Mouse (Mus musculus) urinary bladder, postnatal 25 days (tissue): ENCODE results near the gene Fbxw9.
A peak's percentile ranks its signal among the peaks of the same experiment; 100 is the strongest.

Source experiments
- DNase-seq: peaks from one replicate; pipeline ENCODE4 v3.0.0; 2022; ENCODE audit warnings: low spot score

Gene Fbxw9

DNA sequence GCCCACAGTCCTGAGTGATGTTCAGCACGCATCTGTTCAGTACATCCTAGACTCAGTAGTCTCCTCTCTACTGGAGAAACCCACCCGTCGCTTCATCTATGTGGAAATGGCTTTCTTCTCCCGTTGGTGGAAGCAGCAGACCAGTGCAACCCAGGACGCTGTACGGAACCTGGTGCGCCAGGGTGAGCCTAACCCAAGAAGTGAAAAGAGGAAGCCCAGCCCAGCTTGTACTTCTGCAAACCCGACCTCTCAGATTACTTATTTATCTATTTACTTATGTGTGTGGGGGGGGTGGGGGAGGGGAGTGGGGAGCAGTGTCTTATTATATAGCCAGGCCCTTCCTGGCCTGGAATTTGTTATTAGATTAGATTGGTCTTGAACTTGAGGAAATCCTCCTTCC, 24.8 kb downstream of the Fbxw9 start:
- DNase-seq = no peak

DNA sequence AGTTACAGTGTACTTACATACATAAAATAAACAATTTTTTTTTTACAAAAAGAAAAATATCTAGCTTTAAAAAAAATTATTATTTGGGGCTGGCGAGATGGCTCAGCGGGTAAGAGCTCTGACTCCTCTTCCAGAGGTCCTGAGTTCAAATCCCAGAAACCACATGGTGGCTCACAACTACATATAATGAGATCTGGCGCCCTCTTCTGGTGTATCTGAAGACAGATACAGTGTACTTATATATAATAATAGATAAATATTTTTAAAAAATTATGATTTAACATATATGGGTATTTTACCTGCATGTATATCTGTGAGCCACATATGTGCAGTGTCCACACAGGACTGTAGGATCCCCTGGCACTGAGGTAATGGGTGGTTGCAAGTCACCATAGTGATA, 26.4 kb downstream of the Fbxw9 start:
- DNase-seq = no peak

DNA sequence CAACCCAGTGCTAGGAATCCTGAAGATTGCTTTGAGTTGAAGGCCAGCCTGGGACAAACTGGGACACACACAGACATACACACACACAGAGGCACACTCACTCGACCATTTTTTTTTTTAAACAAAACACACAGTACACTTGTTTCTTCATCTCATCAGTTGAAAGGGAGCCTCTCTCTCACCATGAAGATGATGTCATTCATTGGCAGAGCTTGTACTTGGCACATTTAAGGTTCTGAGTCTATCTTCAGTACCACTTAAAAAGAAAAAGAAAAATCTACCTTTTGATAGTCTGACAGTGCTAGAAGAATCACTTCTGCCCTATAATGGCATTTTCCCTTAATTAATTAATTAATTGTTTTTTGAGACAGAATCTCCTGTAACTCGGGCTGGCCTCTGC, 28.9 kb downstream of the Fbxw9 start:
- no peak for DNase-seq

DNA sequence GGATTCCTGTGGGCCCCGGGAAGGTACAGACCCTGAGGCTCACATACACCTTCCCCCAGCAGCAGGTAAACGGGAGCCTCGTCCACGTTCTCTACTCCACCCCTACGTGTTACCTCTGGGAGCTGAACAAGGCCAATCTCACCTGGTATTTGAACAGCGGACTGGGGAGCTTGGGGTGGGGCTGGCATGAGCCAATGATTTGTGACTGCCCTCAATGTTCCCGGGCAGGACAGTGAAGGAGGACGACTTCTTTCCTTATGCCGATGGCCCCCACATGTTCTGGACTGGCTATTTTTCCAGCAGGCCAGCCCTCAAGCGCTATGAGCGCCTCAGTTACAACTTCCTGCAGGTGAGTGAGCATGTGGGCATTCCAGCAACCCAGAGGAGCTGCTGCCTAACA, 31.0 kb downstream of the Fbxw9 start:
- peak; percentile 2 for DNase-seq

DNA sequence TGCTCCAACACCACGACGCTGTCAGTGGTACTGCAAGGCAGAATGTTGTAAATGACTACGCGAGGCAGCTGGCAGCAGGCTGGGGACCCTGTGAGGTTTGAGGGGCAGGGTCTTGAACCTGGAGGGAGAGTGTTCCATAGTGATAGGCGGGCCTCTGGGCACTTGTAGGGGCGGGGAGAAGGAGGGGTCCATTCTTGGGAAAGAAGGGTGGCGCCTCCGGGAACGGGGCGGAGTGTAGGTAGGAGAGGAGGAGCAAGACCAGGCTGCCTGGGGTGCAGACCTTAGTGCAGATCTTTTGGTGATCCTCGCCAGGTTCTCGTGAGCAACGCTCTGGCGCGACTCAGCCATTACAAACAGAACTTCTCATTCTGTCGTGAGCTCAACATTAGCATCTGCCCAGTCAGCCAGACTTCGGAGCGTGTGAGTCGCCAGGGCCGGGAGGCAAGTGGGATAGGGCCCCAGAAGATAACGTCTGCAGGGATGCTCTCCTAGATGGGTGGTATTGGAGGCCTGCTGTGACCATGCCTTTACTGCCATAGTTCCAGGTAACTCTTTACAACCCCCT, 31.8 kb downstream of the Fbxw9 start:
- peak; percentile 7 for DNase-seq

DNA sequence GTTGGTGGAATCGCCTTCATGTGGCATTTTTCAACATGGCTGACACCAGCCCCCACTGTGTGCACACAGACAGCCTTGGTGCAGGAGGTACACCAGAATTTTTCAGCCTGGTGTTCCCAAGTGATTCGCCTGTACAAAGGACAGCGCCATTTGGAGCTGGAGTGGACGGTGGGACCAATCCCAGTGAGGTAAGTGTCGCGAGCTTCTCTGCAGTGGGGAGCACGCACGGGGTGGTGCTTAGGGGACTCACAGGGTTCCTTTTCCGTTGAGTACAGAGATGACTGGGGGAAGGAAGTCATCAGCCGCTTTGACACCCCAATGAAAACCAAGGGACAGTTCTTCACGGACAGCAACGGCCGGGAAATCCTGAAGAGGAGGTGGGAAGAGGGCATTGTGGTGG, 35.2 kb downstream of the Fbxw9 start:
- no peak for DNase-seq

DNA sequence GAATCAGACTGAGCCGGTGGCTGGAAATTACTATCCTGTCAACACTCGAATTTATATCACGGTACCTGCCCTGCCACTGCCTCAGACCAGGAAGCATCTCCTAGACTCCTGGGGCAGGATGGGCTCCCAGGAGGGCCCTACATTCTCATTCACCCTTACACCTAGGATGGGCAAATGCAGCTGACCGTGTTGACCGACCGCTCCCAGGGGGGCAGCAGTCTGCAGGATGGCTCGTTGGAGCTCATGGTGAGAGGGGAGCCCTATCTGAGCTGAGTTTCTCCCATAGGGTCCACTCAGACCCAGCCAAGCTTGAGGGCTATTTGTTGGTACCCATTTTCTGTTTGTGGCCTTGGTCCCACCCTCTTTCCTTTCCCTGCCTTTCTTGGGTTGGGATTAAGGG, 35.7 kb downstream of the Fbxw9 start:
- no peak for DNase-seq

DNA sequence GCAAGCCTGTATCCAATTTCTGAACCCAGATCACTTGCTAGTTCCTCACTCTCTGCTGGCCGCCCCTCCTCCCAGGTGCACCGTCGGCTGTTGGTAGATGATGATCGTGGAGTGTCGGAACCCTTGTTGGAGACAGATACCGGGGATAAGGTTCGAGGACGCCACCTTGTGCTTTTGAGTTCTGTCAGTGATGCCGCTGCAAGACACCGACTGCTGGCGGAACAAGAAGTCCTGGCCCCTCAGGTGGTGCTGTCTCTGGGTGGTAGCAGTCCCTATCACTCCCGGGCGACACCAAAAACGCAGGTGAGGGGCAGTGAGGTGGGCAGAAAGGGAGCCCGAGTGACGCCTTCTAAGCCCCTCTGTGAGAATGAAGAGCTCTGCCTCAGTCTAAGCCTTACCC, 36.3 kb downstream of the Fbxw9 start:
- DNase-seq = no peak

DNA sequence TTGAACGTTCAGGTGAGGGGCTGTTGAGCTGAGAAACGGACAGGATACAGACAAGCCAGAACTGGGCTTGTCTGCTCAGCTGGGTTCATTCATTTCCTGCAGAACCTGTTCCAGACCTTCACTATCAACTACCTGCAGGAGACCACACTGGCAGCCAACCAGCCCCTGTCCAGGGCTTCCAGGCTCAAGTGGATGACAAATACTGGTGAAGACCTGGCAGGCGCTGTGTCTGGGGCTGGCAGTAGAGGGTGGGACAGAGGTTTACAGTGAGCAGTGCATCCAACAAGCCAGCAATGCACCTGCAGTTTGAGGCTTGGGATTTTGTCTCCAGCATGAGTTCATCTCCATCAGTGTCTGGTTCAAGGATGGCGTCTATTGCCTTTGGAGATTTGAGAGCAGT, 37.0 kb downstream of the Fbxw9 start:
- no peak for DNase-seq

DNA sequence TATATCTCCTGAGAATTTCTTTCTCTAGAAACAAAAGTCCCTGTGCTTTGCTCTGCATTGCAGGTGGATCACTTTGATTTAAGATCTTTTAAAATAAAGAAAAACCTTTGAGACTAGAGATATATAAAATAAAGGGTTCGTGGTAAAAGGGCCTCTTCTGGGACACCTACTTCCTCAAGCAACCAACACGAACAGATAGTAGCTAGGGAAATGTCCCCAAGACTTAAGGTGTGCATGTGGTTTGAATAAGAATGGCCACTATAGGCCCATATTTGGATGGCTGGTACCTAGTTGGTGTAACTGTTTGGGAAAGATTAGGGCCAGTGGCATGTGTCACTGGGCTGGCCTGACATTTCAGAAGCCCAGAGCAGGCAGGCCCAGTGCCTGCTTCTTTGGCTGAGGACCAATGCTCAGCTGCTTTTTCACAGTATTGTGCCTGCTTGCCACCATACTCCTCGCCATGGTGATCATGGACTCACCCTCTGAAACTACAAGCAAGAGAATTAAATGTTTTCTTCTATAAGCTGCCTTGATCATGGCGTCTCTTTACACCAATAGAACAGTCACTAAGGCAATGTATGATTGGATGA, 40.3 kb downstream of the Fbxw9 start:
- DNase-seq = no peak

DNA sequence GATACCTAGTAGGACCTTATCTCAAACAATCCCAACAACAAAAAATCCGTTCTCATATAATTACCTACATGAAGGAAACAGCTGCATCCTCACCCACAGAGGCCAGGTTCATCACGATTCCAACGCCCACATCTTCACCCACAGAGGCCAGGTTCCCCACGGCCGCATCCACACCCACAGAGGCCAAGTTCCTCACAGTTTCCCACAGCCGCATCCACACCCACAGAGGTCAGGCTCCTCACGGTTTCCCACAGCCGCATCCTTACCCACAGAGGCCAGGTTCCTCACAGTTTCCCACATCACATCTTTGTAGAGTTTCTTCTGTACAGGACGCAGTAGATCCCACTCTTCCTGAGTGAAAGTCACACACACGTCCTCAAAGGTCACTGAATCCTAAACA, 53.4 kb downstream of the Fbxw9 start:
- no peak for DNase-seq

DNA sequence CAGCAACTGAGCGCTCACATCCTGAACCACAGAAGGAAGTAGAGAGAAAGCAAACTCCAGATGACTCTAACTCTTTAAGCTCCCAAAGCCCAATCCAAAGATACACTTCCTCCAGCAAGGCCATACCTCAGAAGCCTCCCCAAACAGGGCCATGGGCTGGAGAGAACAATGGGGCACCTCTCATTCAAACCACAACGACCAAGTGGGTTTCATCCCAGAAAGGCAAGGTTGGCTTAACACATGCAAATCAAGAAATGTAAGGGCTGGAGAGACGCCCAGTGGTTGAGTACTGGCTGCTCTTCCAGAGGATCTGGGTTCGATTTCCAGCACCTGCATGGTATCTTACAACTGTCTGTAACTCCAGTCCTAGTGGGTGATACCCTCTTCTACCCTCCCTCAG, 55.6 kb downstream of the Fbxw9 start:
- DNase-seq = no peak
